Mouse (Mus musculus): ENCODE results near the gene Spin2f.
"Not testable (repeated sequence)": the region's sequence is repeated elsewhere in the genome, so short reads cannot be mapped to it uniquely, and the experiment has no call there.

Gene Spin2f

GRCm38 (mm10) chrX:31253594-31253993 is at the start of gene Spin2f:
Spin2f (plus strand) TSS chrX:31253894.
- DNase-seq (ENCODE audit: low spot score), result not testable (repeated sequence)

DNA sequence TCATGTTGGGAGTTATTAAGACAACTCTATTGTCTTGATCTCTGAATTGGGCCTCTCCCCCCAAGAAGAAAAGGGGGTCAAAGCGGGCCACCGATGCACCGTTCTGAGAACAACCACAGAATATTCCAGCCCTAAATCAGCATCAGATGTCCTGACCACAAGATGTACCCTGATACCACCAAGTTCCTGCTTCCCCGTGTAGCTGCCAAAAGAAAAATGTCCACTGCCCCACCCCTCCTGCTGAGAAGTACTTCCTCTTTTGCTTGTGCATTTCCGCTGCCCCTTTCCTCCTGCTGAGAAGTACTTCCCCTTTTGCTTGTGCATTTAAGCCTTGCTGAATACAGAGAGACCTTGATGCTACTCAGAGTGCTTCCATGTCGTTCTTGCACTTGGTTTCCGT is 41.6 kb upstream of the Spin2f start:
- DNase-seq (ENCODE audit: low spot score), result not testable (repeated sequence)

DNA sequence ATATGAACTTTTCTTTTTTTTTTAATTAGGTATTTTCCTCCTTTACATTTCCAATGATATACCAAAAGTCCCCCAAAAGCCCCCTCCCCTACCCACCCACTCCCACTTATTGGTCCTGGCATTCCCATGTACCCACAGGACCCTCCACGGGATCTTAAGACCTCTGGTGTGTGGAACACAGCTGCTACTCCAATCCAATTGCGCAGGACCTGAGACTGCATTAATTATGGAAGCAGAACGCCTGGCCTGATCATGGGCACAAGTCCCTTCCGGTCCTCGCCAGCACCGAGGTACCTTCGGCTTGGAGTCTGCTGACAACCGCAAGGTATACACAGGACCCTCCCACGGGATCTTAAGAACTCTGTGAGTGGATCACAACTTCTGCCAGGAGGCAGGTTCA is 30.2 kb upstream of the Spin2f start:
- DNase-seq (ENCODE audit: low spot score), result not testable (repeated sequence)

- DNase-seq (ENCODE audit: low spot score), result not testable (repeated sequence)
These were observed 18.6 kb upstream of the Spin2f start for GRCm38 (mm10) chrX:31235088-31235487.

DNA sequence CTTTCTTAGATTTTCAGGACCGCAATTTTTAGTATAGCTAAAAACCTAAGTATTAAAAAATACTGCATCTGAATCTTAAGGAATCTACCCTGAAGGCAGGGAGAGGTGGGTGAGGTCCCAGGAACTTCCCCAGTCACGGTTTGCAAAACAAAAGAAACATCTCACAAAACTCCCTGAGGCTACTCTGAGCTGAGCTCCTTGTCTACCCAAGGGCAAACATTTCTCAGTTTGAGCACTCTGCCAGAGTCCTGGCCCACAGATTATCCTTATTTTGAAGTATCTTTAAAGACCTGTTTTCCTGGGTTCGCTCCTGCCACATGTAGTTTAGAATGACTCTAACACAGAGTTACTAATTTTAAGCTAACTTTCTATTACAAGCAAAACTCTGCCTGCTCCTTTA is 11.9 kb upstream of the Spin2f start:
- DNase-seq (ENCODE audit: low spot score), result not testable (repeated sequence)

Measured in urinary bladder, postnatal 14 days (tissue).